Mouse (Mus musculus) limb, embryonic 11.5 days (tissue): ENCODE results near the gene Ipo5. TPM values are rescaled to one million over a fixed set of nuclear protein-coding genes. Genes with fewer than 3 reads are reported as not detected.

Experiments
- ATAC-seq: fragments of 200-750 bp; cut with Nextera tagmentation; 2 replicates; pipeline ENCODE4 v1.8.0; 2017; ENCODE audit warnings: low read depth; ENCODE audit not compliant: insufficient number of reproducible peaks, low FRiP score, low TSS enrichment
- DNase-seq: peaks from one replicate; pipeline ENCODE4 v3.0.0-alpha.2; 2015; ENCODE audit warnings: low spot score
- H3K27ac ChIP-seq: fragments of 300-500 bp; sonication (generic); replicated peaks from 2 replicates; pipeline ENCODE4 v1.5.1; 2014; ENCODE audit warnings: low read depth, mild to moderate bottlenecking, low read length
- H3K27me3 ChIP-seq: fragments of 300-500 bp; sonication (generic); 2 replicates; pipeline ENCODE4 v1.6.1; 2014; ENCODE audit warnings: mild to moderate bottlenecking, low read length, mixed read lengths; ENCODE audit not compliant: control insufficient read depth, insufficient read depth
- H3K36me3 ChIP-seq: fragments of 300-500 bp; sonication (generic); 2 replicates; pipeline ENCODE4 v1.6.1; 2014; ENCODE audit warnings: mild to moderate bottlenecking, low read length, moderate library complexity, mixed read lengths; ENCODE audit not compliant: control insufficient read depth, insufficient read depth
- H3K4me1 ChIP-seq: fragments of 300-500 bp; sonication (generic); 2 replicates; pipeline ENCODE4 v1.6.1; 2014; ENCODE audit warnings: low read length, mixed read lengths; ENCODE audit not compliant: control insufficient read depth, insufficient read depth
- H3K4me2 ChIP-seq: fragments of 300-500 bp; sonication (generic); 2 replicates; pipeline ENCODE4 v1.6.1; 2014; ENCODE audit warnings: low read depth, mild to moderate bottlenecking, moderate library complexity; ENCODE audit not compliant: severe bottlenecking
- H3K4me3 ChIP-seq: fragments of 300-500 bp; sonication (generic); 2 replicates; pipeline ENCODE4 v1.5.1; 2014; ENCODE audit warnings: low read depth, low read length
- H3K9ac ChIP-seq: fragments of 300-500 bp; sonication (generic); 2 replicates; pipeline ENCODE4 v1.6.1; 2014; ENCODE audit warnings: mild to moderate bottlenecking, low read length
- H3K9me3 ChIP-seq: fragments of 300-500 bp; sonication (generic); 2 replicates; pipeline ENCODE4 v1.6.1; 2016; ENCODE audit warnings: low read length; ENCODE audit not compliant: control insufficient read depth
- WGBS: fragments of 180-500 bp; shearing (Covaris S2); extraction: QIAGEN DNeasy Blood & Tissue Kit; methylation state at CpG from one replicate; pipeline ENCODE4 v1.1.7; 2014; 5-methylcytosine and 5-hydroxymethylcytosine counted together
- polyA plus RNA-seq: library from polyadenylated mRNA; unstranded; fragments of >200 nt; fragmentation: Nextera tagmentation; extraction: Ambion mirVana; gene quantifications from 2 replicates; pipeline ENCODE4 v1.2.1, GENCODE M21; 2014

The Ipo5 gene
- polyA plus RNA-seq, 1 experiment from 2014 or later: 131 TPM

GRCm38 (mm10) chr14:120931236-120931635, 20.2 kb downstream of the Ipo5 start:
- 94% methylated on average over 4 of the region's 4 CpGs for WGBS
- no peak for DNase-seq
- H3K36me3 ChIP-seq: peaks cover 36% of the 10 kb centered on the region

DNA sequence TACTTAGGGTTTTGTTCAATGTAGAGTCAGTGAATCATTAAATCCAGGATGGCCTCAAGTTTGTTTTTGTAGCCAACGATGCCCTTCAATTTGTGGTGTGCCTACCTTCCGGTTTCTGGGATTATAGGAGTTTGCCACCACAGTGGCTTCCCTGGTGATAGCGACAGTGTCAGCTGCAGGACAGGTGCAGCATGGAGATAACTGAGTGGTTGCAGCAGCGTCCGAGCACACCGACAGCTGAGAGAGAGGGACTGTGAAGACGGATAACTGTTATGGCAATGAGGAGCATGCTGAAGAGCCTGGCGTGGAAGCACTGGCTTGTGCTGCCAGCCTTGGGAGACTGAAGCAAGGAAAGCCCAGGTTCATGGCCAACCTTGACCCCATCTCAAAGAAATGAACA, 22.6 kb downstream of the Ipo5 start:
- Histone ChIP-seq H3K36me3 (peaks cover 30% of the 10 kb centered on the region), H3K9me3 (no peaks in the 10 kb centered on the region), H3K27me3 (no peaks in the 10 kb centered on the region), H3K9ac (no peak overlapping the region), H3K27ac (no peak overlapping the region), H3K4me2 (no peak overlapping the region), H3K4me3 (no peak overlapping the region), H3K4me1 (no peaks in the 10 kb centered on the region)
- DNase-seq: no peak
- ATAC-seq: no peak
- WGBS: 93% methylated on average over 8 of the region's 8 CpGs

More at GRCm38 (mm10) chr14:120931236-120931635, 20.2 kb downstream of the Ipo5 start:
- no peak for ATAC-seq
- H3K27ac ChIP-seq: no peak overlapping the region
- H3K4me3 ChIP-seq: no peak overlapping the region
- no peaks in the 10 kb centered on the region for H3K9me3 ChIP-seq
- no peaks in the 10 kb centered on the region for H3K4me1 ChIP-seq
- no peak overlapping the region for H3K4me2 ChIP-seq
- H3K27me3 ChIP-seq: no peaks in the 10 kb centered on the region
- H3K9ac ChIP-seq: no peak overlapping the region

GRCm38 (mm10) chr14:120937102-120937501, 26.1 kb downstream of the Ipo5 start:
- no peak for ATAC-seq
- Histone ChIP-seq H3K9me3 (no peaks in the 10 kb centered on the region), H3K27me3 (no peaks in the 10 kb centered on the region), H3K4me2 (no peak overlapping the region), H3K36me3 (peaks cover 35% of the 10 kb centered on the region), H3K27ac (no peak overlapping the region), H3K9ac (no peak overlapping the region), H3K4me3 (no peak overlapping the region), H3K4me1 (no peaks in the 10 kb centered on the region)
- 81% methylated on average over 1 of the region's 1 CpGs for WGBS
- DNase-seq: no peak

- ATAC-seq (no peak), DNase-seq (no peak)
- Histone ChIP-seq H3K27me3 (no peaks in the 10 kb centered on the region), H3K4me2 (no peak overlapping the region), H3K4me1 (no peaks in the 10 kb centered on the region), H3K36me3 (peaks cover 30% of the 10 kb centered on the region), H3K9me3 (no peaks in the 10 kb centered on the region), H3K9ac (no peak overlapping the region), H3K27ac (no peak overlapping the region), H3K4me3 (no peak overlapping the region)
- 92% methylated on average over 9 of the region's 9 CpGs for WGBS
Observed at GRCm38 (mm10) chr14:120942803-120943202, 31.8 kb downstream of the Ipo5 start.

- Histone ChIP-seq H3K27ac (no peak overlapping the region), H3K9me3 (no peaks in the 10 kb centered on the region), H3K4me3 (no peak overlapping the region), H3K4me2 (no peak overlapping the region), H3K27me3 (no peaks in the 10 kb centered on the region), H3K4me1 (no peaks in the 10 kb centered on the region), H3K9ac (no peak overlapping the region), H3K36me3 (peaks cover 28% of the 10 kb centered on the region; the same call in 1 of the 2 replicates)
- no peak for ATAC-seq
- DNase-seq: no peak
- 82% methylated on average over 7 of the region's 7 CpGs for WGBS
Observed at GRCm38 (mm10) chr14:120945146-120945545, 34.1 kb downstream of the Ipo5 start.

DNA sequence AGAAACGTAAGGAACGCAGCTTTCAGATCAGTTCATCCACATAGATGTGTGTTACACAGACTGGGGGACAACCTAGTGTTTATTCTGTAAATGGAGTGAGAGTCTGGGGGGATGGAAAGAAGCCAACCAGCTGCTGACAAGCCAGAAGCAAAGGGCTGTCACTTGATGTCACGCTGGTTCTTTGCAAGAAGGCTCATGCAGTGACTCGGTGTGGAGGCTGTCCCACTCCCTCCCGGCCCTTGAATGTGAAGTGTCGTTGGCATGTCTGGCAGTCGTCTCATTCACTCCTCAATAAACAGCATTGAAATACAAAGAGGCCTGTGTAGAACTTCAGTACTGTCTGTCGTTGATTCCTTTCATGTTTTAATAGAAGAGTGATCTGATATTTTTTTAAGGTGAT, 36.1 kb downstream of the Ipo5 start:
- H3K4me1 ChIP-seq: no peaks in the 10 kb centered on the region
- H3K27ac ChIP-seq: no peak overlapping the region
- H3K36me3 ChIP-seq: peaks cover 26% of the 10 kb centered on the region; the same call in 1 of the 2 replicates
- H3K27me3 ChIP-seq: no peaks in the 10 kb centered on the region
- no peak overlapping the region for H3K4me2 ChIP-seq
- H3K9ac ChIP-seq: no peak overlapping the region
- DNase-seq (no peak), ATAC-seq (no peak)
- no peak overlapping the region for H3K4me3 ChIP-seq
- 85% methylated on average over 8 of the region's 8 CpGs for WGBS
- H3K9me3 ChIP-seq: no peaks in the 10 kb centered on the region

- Histone ChIP-seq H3K4me3 (no peak overlapping the region), H3K9me3 (no peaks in the 10 kb centered on the region), H3K27ac (no peak overlapping the region), H3K36me3 (peaks cover 21% of the 10 kb centered on the region; the same call in 1 of the 2 replicates), H3K4me1 (no peaks in the 10 kb centered on the region), H3K9ac (no peak overlapping the region), H3K4me2 (no peak overlapping the region), H3K27me3 (no peaks in the 10 kb centered on the region)
- 94% methylated on average over 5 of the region's 5 CpGs for WGBS
- no peak for DNase-seq
- no peak for ATAC-seq
Observed at GRCm38 (mm10) chr14:120949002-120949401, 38.0 kb downstream of the Ipo5 start.

- ATAC-seq (no peak), DNase-seq (no peak)
- Histone ChIP-seq H3K4me1 (no peaks in the 10 kb centered on the region), H3K4me3 (no peak overlapping the region), H3K4me2 (no peak overlapping the region), H3K27ac (no peak overlapping the region), H3K27me3 (no peaks in the 10 kb centered on the region), H3K9ac (no peak overlapping the region), H3K36me3 (peaks cover 20% of the 10 kb centered on the region; the same call in 1 of the 2 replicates), H3K9me3 (no peaks in the 10 kb centered on the region)
- WGBS: 91% methylated on average over 2 of the region's 2 CpGs
Observed at GRCm38 (mm10) chr14:120950068-120950467, 39.0 kb downstream of the Ipo5 start.

GRCm38 (mm10) chr14:120952434-120952833, 41.4 kb downstream of the Ipo5 start:
- DNase-seq: peak; percentile 41
- Histone ChIP-seq H3K27me3 (no peaks in the 10 kb centered on the region), H3K36me3 (peaks cover 11% of the 10 kb centered on the region; the same call in 1 of the 2 replicates), H3K4me1 (no peaks in the 10 kb centered on the region), H3K27ac (no peak overlapping the region), H3K9ac (no peak overlapping the region), H3K4me2 (no peak overlapping the region), H3K9me3 (no peaks in the 10 kb centered on the region), H3K4me3 (no peak overlapping the region)
- 53% methylated on average over 2 of the region's 2 CpGs for WGBS
- ATAC-seq: no peak
